Mouse (Mus musculus): ENCODE results near the gene Slc10a3. TPM values are rescaled to one million over a fixed set of nuclear protein-coding genes. Genes with fewer than 3 reads are reported as not detected.
A peak's percentile ranks its signal among the peaks of the same experiment; 100 is the strongest.

Gene Slc10a3
- polyA plus RNA-seq, 1 experiment from 2014 or later = 23.2 TPM

GRCm38 (mm10) chrX:74330166-74330930, 42.8 kb downstream of the Slc10a3 start:
- 27% methylated on average over 2 of the region's 2 CpGs for WGBS
- no peaks in the 10 kb centered on the region for H3K27me3 ChIP-seq (ENCODE audit: insufficient read depth, low read length)
- 0 out of 2 replicates have a peak, but pooled peaks cover 13% of the 10 kb centered on the region for H3K36me3 ChIP-seq (ENCODE audit: insufficient read depth)
- peak overlapping the region; percentile 48 for H3K4me3 ChIP-seq (ENCODE audit: low read depth, low read length)
- ATAC-seq (ENCODE audit: insufficient read depth) = no peak
- no peaks in the 10 kb centered on the region for H3K4me1 ChIP-seq (ENCODE audit: insufficient read depth)
- no peak overlapping the region; the same call in 1 of the 2 replicates for H3K27ac ChIP-seq (ENCODE audit: low read depth)
- DNase-seq = no peak
- TF ChIP-seq CTCF (IDR thresholded peaks at IDR 0.05; ENCODE audit: low read depth) = no peak
- peak overlapping the region; percentile 69 for H3K4me2 ChIP-seq
- H3K9ac ChIP-seq = peak overlapping the region; percentile 56; the same call in 1 of the 2 replicates
- no peaks in the 10 kb centered on the region for H3K9me3 ChIP-seq (ENCODE audit: low read depth, low read length)

GRCm38 (mm10) chrX:74329215-74329671, 43.9 kb downstream of the Slc10a3 start:
- DNase-seq (no peak), ATAC-seq (ENCODE audit: insufficient read depth) (peak; percentile 27; the same call in 1 of the 2 replicates)
- 18% methylated on average over 10 of the region's 10 CpGs for WGBS
- Histone ChIP-seq H3K9me3 (ENCODE audit: low read depth, low read length) (no peaks in the 10 kb centered on the region), H3K4me1 (ENCODE audit: insufficient read depth) (no peaks in the 10 kb centered on the region), H3K36me3 (ENCODE audit: insufficient read depth) (0 out of 2 replicates have a peak, but pooled peaks cover 9% of the 10 kb centered on the region), H3K9ac (peak overlapping the region; percentile 56), H3K27ac (ENCODE audit: low read depth) (no peak overlapping the region), H3K27me3 (ENCODE audit: insufficient read depth, low read length) (no peaks in the 10 kb centered on the region), H3K4me3 (ENCODE audit: low read depth, low read length) (peak overlapping the region; percentile 48), H3K4me2 (peak overlapping the region; percentile 69)
- no peak for TF ChIP-seq CTCF (IDR thresholded peaks at IDR 0.05; ENCODE audit: low read depth)

GRCm38 (mm10) chrX:74328725-74329161, 44.4 kb downstream of the Slc10a3 start, which contains the start of gene Plxna3:
Gene Plxna3 (plus strand): TSS chrX:74329066.
- ATAC-seq (ENCODE audit: insufficient read depth) = peak; percentile 95
- Histone ChIP-seq H3K4me1 (ENCODE audit: insufficient read depth) (no peaks in the 10 kb centered on the region), H3K4me2 (peak within 1 kb of the TSS; percentile 69), H3K27me3 (ENCODE audit: insufficient read depth, low read length) (no peaks in the 10 kb centered on the region), H3K27ac (ENCODE audit: low read depth) (peak within 1 kb of the TSS; percentile 70; the same call in 1 of the 2 replicates), H3K36me3 (ENCODE audit: insufficient read depth) (0 out of 2 replicates have a peak, but pooled peaks cover 6% of the 10 kb centered on the region), H3K4me3 (ENCODE audit: low read depth, low read length) (peak within 1 kb of the TSS; percentile 48), H3K9me3 (ENCODE audit: low read depth, low read length) (no peaks in the 10 kb centered on the region), H3K9ac (peak within 1 kb of the TSS; percentile 56)
- 7% methylated on average over 19 of the region's 30 CpGs for WGBS
- peak; percentile 79 for DNase-seq
- TF ChIP-seq CTCF (IDR thresholded peaks at IDR 0.05; ENCODE audit: low read depth) = no peak

Other genes starting within 250 kb of the Slc10a3 start
- not detected in 2 replicates for gene Opn1mw, start 245.9 kb downstream of the Slc10a3 start, polyA plus RNA-seq (2014; fragmentation: Nextera tagmentation; extraction: Ambion mirVana)
- gene Mecp2, start 238.0 kb downstream of the Slc10a3 start, polyA plus RNA-seq (2014; fragmentation: Nextera tagmentation; extraction: Ambion mirVana) = 11.6 and 11.9 TPM in 2 replicates
- gene Tex28, start 205.5 kb downstream of the Slc10a3 start, polyA plus RNA-seq (2014; fragmentation: Nextera tagmentation; extraction: Ambion mirVana) = not detected in 2 replicates
- not detected in 2 replicates for gene Tktl1, start 196.1 kb downstream of the Slc10a3 start, polyA plus RNA-seq (2014; fragmentation: Nextera tagmentation; extraction: Ambion mirVana)
- gene Flna, start 123.5 kb downstream of the Slc10a3 start, polyA plus RNA-seq (2014; fragmentation: Nextera tagmentation; extraction: Ambion mirVana) = 474 and 504 TPM in 2 replicates
- 29.1 and 29.3 TPM in 2 replicates for gene Emd, start 118.7 kb downstream of the Slc10a3 start, polyA plus RNA-seq (2014; fragmentation: Nextera tagmentation; extraction: Ambion mirVana)
- gene Rpl10, start 102.5 kb downstream of the Slc10a3 start, polyA plus RNA-seq (2014; fragmentation: Nextera tagmentation; extraction: Ambion mirVana) = 989 and 995 TPM in 2 replicates
- gene Taz, start 91.4 kb downstream of the Slc10a3 start, polyA plus RNA-seq (2014; fragmentation: Nextera tagmentation; extraction: Ambion mirVana) = 54.1 and 54.3 TPM in 2 replicates
- 10.3 and 11.0 TPM in 2 replicates for gene Dnase1l1, start 91.0 kb downstream of the Slc10a3 start, polyA plus RNA-seq (2014; fragmentation: Nextera tagmentation; extraction: Ambion mirVana)
- 109 and 117 TPM in 2 replicates for gene Atp6ap1, start 76.3 kb downstream of the Slc10a3 start, polyA plus RNA-seq (2014; fragmentation: Nextera tagmentation; extraction: Ambion mirVana)
- 142 and 156 TPM in 2 replicates for gene Gdi1, start 68.4 kb downstream of the Slc10a3 start, polyA plus RNA-seq (2014; fragmentation: Nextera tagmentation; extraction: Ambion mirVana)
- gene Fam50a, start 60.3 kb downstream of the Slc10a3 start, polyA plus RNA-seq (2014; fragmentation: Nextera tagmentation; extraction: Ambion mirVana) = 50.9 and 53.2 TPM in 2 replicates
- gene Plxna3, start 44.3 kb downstream of the Slc10a3 start, polyA plus RNA-seq (2014; fragmentation: Nextera tagmentation; extraction: Ambion mirVana) = 8.7 and 11.9 TPM in 2 replicates
- 113 and 114 TPM in 2 replicates for gene Lage3, start 19.7 kb downstream of the Slc10a3 start, polyA plus RNA-seq (2014; fragmentation: Nextera tagmentation; extraction: Ambion mirVana)
- 88.8 and 90.6 TPM in 2 replicates for gene Ubl4a, start 131 bp downstream of the Slc10a3 start, polyA plus RNA-seq (2014; fragmentation: Nextera tagmentation; extraction: Ambion mirVana)
- gene Fam3a, start 19.9 kb upstream of the Slc10a3 start, polyA plus RNA-seq (2014; fragmentation: Nextera tagmentation; extraction: Ambion mirVana) = 34.2 and 37.1 TPM in 2 replicates
- 19.6 and 20.0 TPM in 2 replicates for gene Ikbkg, start 19.9 kb upstream of the Slc10a3 start, polyA plus RNA-seq (2014; fragmentation: Nextera tagmentation; extraction: Ambion mirVana)
- 48.7 and 53.8 TPM in 2 replicates for gene G6pdx, start 55.8 kb upstream of the Slc10a3 start, polyA plus RNA-seq (2014; fragmentation: Nextera tagmentation; extraction: Ambion mirVana)
- not detected in 2 replicates for gene Gm6880, start 108.0 kb upstream of the Slc10a3 start, polyA plus RNA-seq (2014; fragmentation: Nextera tagmentation; extraction: Ambion mirVana)
- not detected in 2 replicates for gene Olfr1326-ps1, start 201.5 kb upstream of the Slc10a3 start, polyA plus RNA-seq (2014; fragmentation: Nextera tagmentation; extraction: Ambion mirVana)
- not detected in 2 replicates for gene Olfr1325, start 219.3 kb upstream of the Slc10a3 start, polyA plus RNA-seq (2014; fragmentation: Nextera tagmentation; extraction: Ambion mirVana)